Mouse (Mus musculus): ENCODE results near the gene Slc1a4.

DNA sequence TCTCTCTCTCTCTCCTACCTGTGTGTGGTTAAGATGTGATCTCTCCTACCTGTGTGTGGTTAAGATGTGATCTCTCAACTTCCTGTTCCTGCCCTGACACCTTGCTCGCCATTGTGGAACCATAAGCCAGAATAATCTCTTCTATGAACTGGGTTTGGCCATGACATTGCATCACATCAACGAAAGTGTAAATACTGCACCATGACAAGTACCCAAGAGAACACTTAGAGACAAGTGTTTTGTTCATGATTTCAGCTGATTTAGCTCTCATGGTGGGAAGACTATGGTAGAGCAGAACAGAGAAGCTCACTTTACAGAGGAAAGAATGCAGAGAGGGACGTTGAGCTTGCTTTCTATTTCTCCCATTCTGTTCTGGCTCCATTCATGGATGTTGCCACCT is 48.0 kb downstream of the Slc1a4 start:
- no peak for TF ChIP-seq E2F4 (IDR thresholded peaks at IDR 0.05; ENCODE audit: insufficient read depth)
- TF ChIP-seq TCF12 (IDR thresholded peaks at IDR 0.05; ENCODE audit: insufficient read depth, poor library complexity, severe bottlenecking): no peak
- no peak for TF ChIP-seq POLR2A (IDR thresholded peaks at IDR 0.05; ENCODE audit: insufficient read length, low read depth)
- TF ChIP-seq MAX (IDR thresholded peaks at IDR 0.05; ENCODE audit: low read depth): no peak
- no peak for TF ChIP-seq POLR2AphosphoS2 (IDR thresholded peaks at IDR 0.05; ENCODE audit: insufficient read length, low read depth)
- TF ChIP-seq TCF3 (IDR thresholded peaks at IDR 0.05; ENCODE audit: insufficient read length, low read depth): no peak

All from myocyte (in vitro differentiated cells).